Mouse (Mus musculus): ENCODE measurements around the gene Rras2. TPM values are rescaled to one million over a fixed set of nuclear protein-coding genes. Genes with fewer than 3 reads are reported as not detected.

Gene Rras2
- total and polyA plus RNA-seq, 2 experiments from 2014 or later = 22.5 to 41.3 TPM

- no peak for DNase-seq (ENCODE audit: low spot score)
- no peaks in the 10 kb centered on the region for H3K9me3 ChIP-seq (ENCODE audit: low read length)
- no peak overlapping the region for H3K4me2 ChIP-seq (ENCODE audit: low read depth, low read length, poor library complexity, severe bottlenecking)
- H3K9ac ChIP-seq (replicated peaks; ENCODE audit: low read length, poor library complexity, severe bottlenecking) = no peak overlapping the region
- 0 out of 2 replicates have a peak, but pooled peaks have one; percentile 23 for ATAC-seq (ENCODE audit: low FRiP score)
- no peak overlapping the region for H3K4me3 ChIP-seq (ENCODE audit: low read depth, low read length)
- H3K27me3 ChIP-seq (ENCODE audit: insufficient read depth, low read length) = no peaks in the 10 kb centered on the region
- TF ChIP-seq CTCF (IDR thresholded peaks at IDR 0.05) = no peak
- no peak overlapping the region for H3K27ac ChIP-seq (ENCODE audit: low read depth, low read length)
- H3K4me1 ChIP-seq (ENCODE audit: insufficient read depth, low read length) = no peaks in the 10 kb centered on the region
- peaks cover 9% of the 10 kb centered on the region; the same call in 1 of the 2 replicates for H3K36me3 ChIP-seq (ENCODE audit: insufficient read depth, low read length)
- 78% methylated on average over 26 of the region's 26 CpGs for WGBS
Observed at GRCm38 (mm10) chr7:114042973-114043928, 74.3 kb downstream of the Rras2 start.

GRCm38 (mm10) chr7:114041349-114041748 lies 76.2 kb downstream of the Rras2 start:
- no peak overlapping the region for H3K4me3 ChIP-seq (ENCODE audit: low read depth, low read length)
- DNase-seq (ENCODE audit: low spot score) (no peak), ATAC-seq (ENCODE audit: low FRiP score) (no peak)
- H3K9me3 ChIP-seq (ENCODE audit: low read length) = no peaks in the 10 kb centered on the region
- TF ChIP-seq CTCF (IDR thresholded peaks at IDR 0.05) = no peak
- no peak overlapping the region for H3K9ac ChIP-seq (replicated peaks; ENCODE audit: low read length, poor library complexity, severe bottlenecking)
- peaks cover 9% of the 10 kb centered on the region; the same call in 1 of the 2 replicates for H3K36me3 ChIP-seq (ENCODE audit: insufficient read depth, low read length)
- H3K27me3 ChIP-seq (ENCODE audit: insufficient read depth, low read length) = no peaks in the 10 kb centered on the region
- WGBS = 70% methylated on average over 4 of the region's 4 CpGs
- H3K27ac ChIP-seq (ENCODE audit: low read depth, low read length) = 0 out of 2 replicates have a peak overlapping the region, but pooled peaks have one; percentile 26
- no peak overlapping the region for H3K4me2 ChIP-seq (ENCODE audit: low read depth, low read length, poor library complexity, severe bottlenecking)
- no peaks in the 10 kb centered on the region for H3K4me1 ChIP-seq (ENCODE audit: insufficient read depth, low read length)

GRCm38 (mm10) chr7:114037237-114037636 lies 80.3 kb downstream of the Rras2 start:
- TF ChIP-seq CTCF (IDR thresholded peaks at IDR 0.05) = no peak
- 77% methylated on average over 4 of the region's 4 CpGs for WGBS
- peaks cover 9% of the 10 kb centered on the region; the same call in 1 of the 2 replicates for H3K36me3 ChIP-seq (ENCODE audit: insufficient read depth, low read length)
- no peak overlapping the region for H3K27ac ChIP-seq (ENCODE audit: low read depth, low read length)
- ATAC-seq (ENCODE audit: low FRiP score) (no peak), DNase-seq (ENCODE audit: low spot score) (peak; percentile 62)
- H3K27me3 ChIP-seq (ENCODE audit: insufficient read depth, low read length) = no peaks in the 10 kb centered on the region
- no peak overlapping the region for H3K4me2 ChIP-seq (ENCODE audit: low read depth, low read length, poor library complexity, severe bottlenecking)
- H3K4me1 ChIP-seq (ENCODE audit: insufficient read depth, low read length) = no peaks in the 10 kb centered on the region
- H3K9ac ChIP-seq (replicated peaks; ENCODE audit: low read length, poor library complexity, severe bottlenecking) = no peak overlapping the region
- H3K9me3 ChIP-seq (ENCODE audit: low read length) = no peaks in the 10 kb centered on the region
- no peak overlapping the region for H3K4me3 ChIP-seq (ENCODE audit: low read depth, low read length)

- ATAC-seq (ENCODE audit: low FRiP score) (no peak), DNase-seq (ENCODE audit: low spot score) (peak; percentile 41)
- no peak overlapping the region for H3K4me2 ChIP-seq (ENCODE audit: low read depth, low read length, poor library complexity, severe bottlenecking)
- no peak for TF ChIP-seq CTCF (IDR thresholded peaks at IDR 0.05)
- H3K4me1 ChIP-seq (ENCODE audit: insufficient read depth, low read length) = no peaks in the 10 kb centered on the region
- no peaks in the 10 kb centered on the region for H3K27me3 ChIP-seq (ENCODE audit: insufficient read depth, low read length)
- no peak overlapping the region for H3K4me3 ChIP-seq (ENCODE audit: low read depth, low read length)
- H3K9ac ChIP-seq (replicated peaks; ENCODE audit: low read length, poor library complexity, severe bottlenecking) = no peak overlapping the region
- no peak overlapping the region for H3K27ac ChIP-seq (ENCODE audit: low read depth, low read length)
- no peaks in the 10 kb centered on the region for H3K9me3 ChIP-seq (ENCODE audit: low read length)
- H3K36me3 ChIP-seq (ENCODE audit: insufficient read depth, low read length) = 0 out of 2 replicates have a peak, but pooled peaks cover 4% of the 10 kb centered on the region
- 82% methylated on average over 6 of the region's 6 CpGs for WGBS
Observed at GRCm38 (mm10) chr7:114029596-114029995, 88.0 kb downstream of the Rras2 start.

- TF ChIP-seq CTCF (IDR thresholded peaks at IDR 0.05) = no peak
- Histone ChIP-seq H3K4me1 (ENCODE audit: insufficient read depth, low read length) (no peaks in the 10 kb centered on the region), H3K9ac (replicated peaks; ENCODE audit: low read length, poor library complexity, severe bottlenecking) (no peak overlapping the region), H3K36me3 (ENCODE audit: insufficient read depth, low read length) (0 out of 2 replicates have a peak, but pooled peaks cover 4% of the 10 kb centered on the region), H3K27me3 (ENCODE audit: insufficient read depth, low read length) (no peaks in the 10 kb centered on the region), H3K27ac (ENCODE audit: low read depth, low read length) (no peak overlapping the region), H3K4me3 (ENCODE audit: low read depth, low read length) (no peak overlapping the region), H3K4me2 (ENCODE audit: low read depth, low read length, poor library complexity, severe bottlenecking) (no peak overlapping the region), H3K9me3 (ENCODE audit: low read length) (no peaks in the 10 kb centered on the region)
- DNase-seq (ENCODE audit: low spot score) (no peak), ATAC-seq (ENCODE audit: low FRiP score) (no peak)
- WGBS = 95% methylated on average over 5 of the region's 5 CpGs
Observed at GRCm38 (mm10) chr7:114028828-114029227, 88.8 kb downstream of the Rras2 start.

- H3K27ac ChIP-seq (ENCODE audit: low read depth, low read length) = no peak overlapping the region
- 0 out of 2 replicates have a peak, but pooled peaks cover 4% of the 10 kb centered on the region for H3K36me3 ChIP-seq (ENCODE audit: insufficient read depth, low read length)
- TF ChIP-seq CTCF (IDR thresholded peaks at IDR 0.05) = no peak
- no peaks in the 10 kb centered on the region for H3K4me1 ChIP-seq (ENCODE audit: insufficient read depth, low read length)
- H3K27me3 ChIP-seq (ENCODE audit: insufficient read depth, low read length) = no peaks in the 10 kb centered on the region
- WGBS = 82% methylated on average over 3 of the region's 3 CpGs
- H3K9me3 ChIP-seq (ENCODE audit: low read length) = no peaks in the 10 kb centered on the region
- ATAC-seq (ENCODE audit: low FRiP score) (no peak), DNase-seq (ENCODE audit: low spot score) (peak; percentile 84)
- H3K4me2 ChIP-seq (ENCODE audit: low read depth, low read length, poor library complexity, severe bottlenecking) = no peak overlapping the region
- no peak overlapping the region for H3K9ac ChIP-seq (replicated peaks; ENCODE audit: low read length, poor library complexity, severe bottlenecking)
- H3K4me3 ChIP-seq (ENCODE audit: low read depth, low read length) = no peak overlapping the region
Observed at GRCm38 (mm10) chr7:114027406-114027805, 90.2 kb downstream of the Rras2 start.

All from midbrain, postnatal 0 days (tissue).